Mouse (Mus musculus) monocyte, adult 59 days (primary cell): Measurements from ENCODE around the gene Pcbp4. TPM values are rescaled to one million over a fixed set of nuclear protein-coding genes. Genes with fewer than 3 reads are reported as not detected.

Experiments used
- total RNA-seq, 2 experiments: library from RNA; stranded (reverse); gene quantifications; one replicate each; pipeline ENCODE4 v1.2.4; 2023

Gene Pcbp4
- 1 to 10 TPM; 1.3 to 2.0 TPM for total RNA-seq

DNA sequence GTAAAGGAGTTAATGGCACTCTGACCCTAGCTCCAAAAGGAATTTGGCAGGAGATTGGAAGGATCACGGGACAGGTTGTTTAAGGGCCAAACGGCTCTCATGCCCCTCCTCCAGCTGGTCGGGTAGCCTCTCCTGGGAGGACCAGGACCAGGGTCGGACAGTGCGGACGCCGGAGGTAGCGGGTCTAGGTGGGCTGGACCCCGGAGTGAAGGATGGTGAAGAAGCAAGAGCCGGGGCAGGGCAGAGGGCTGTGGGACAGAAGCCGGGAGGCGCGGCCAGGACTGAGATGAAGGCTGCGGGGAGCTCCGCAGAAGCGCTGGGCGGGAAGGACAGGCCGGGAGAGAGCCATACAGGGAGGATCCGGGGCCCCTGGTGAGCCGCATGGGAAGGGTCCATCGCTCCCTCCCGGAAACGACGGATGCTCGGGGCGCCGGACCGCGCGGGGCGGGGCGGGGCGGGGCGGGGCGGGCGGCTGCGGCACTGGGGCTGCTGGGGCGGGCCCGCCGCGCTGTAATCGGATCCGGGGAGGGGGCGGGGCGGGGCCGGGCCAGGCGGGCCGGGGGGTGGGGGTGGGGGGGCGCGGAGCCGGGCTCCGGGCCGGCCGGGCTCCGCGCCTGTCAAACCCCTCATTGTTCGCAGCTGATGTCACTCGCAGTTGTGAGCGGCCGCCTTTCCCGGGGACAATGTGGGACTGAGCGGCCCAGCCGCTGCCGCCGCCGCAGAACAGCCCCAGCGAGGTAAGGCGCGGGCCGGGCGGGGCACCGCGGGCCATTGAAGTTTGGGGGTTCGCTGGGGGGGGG, at the start of gene Pcbp4:
TSS of gene Pcbp4 (plus strand) at position 21 of the 800 bp plus-strand sequence.

DNA sequence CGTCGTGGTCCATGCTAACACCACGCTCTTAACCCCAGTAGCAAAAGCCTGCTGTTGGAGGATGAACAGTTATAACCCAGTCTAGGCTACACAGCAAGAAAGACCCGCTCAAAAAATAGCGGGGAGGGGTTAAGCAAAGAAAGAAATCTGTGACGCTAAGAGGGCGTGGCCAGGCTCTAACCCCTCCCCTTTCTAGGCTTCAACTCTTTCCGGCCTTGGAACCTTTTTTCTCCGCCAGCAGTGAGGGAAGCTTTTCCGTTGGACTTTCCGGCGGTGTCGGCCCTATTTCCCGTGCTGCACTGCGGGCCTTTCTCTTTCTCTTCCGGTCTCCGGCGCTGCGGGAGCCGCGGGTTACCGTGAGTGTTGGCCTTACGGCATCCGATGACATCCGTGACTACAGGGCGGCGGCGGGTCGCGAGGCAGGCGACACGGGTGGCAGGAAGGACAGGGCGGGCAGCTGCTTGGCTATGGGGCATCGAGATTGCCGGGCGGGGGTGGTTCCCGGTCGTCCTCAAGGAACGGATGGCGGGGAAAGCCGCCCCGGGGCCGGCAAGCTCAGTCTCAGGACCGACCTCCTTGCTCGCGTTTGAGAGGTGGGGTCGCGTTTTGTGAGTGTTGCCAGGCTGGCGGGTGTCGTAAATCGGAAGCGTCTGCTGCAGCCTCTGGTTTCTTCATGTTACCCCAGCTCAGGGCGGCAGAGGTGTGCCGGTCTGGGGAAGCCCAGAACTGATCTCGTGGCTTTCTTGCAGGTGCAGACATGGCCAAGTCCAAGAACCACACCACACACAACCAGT, 23.7 kb upstream of the Pcbp4 start, which contains the start of gene Rpl29:
TSS of gene Rpl29 (plus strand) at position 234 of the 794 bp plus-strand sequence.

GRCm38 (mm10) chr9:106447348-106447747, 5.7 kb upstream of the Pcbp4 start, which contains the start of the genes Abhd14b and Abhd14a:
Gene Abhd14b (plus strand): TSS chr9:106447459.
Gene Abhd14a (minus strand): TSS chr9:106447678.

GRCm38 (mm10) chr9:106465571-106466200, 12.6 kb downstream of the Pcbp4 start, which contains the start of gene Gpr62:
Gene Gpr62 (minus strand): TSS chr9:106465938.

DNA sequence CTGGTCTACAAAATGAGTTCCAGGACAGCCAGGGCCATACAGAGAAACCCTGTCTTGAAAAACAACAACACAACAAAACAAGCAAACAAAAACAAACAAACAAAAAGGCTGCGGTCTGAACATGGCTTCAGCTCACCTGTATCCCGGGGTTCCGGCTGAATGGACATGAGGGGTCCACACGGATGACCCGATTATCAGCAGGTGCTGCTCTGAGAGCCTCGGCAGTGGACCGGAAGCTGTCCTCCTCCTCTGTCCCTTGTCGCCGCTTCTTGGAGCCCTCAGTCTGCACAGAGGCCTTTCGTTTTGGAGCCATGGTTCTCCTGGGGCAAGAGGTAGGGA, 22.5 kb downstream of the Pcbp4 start, which contains the start of gene Rrp9:
TSS of gene Rrp9 (plus strand) at position 301 of the 339 bp plus-strand sequence.

DNA sequence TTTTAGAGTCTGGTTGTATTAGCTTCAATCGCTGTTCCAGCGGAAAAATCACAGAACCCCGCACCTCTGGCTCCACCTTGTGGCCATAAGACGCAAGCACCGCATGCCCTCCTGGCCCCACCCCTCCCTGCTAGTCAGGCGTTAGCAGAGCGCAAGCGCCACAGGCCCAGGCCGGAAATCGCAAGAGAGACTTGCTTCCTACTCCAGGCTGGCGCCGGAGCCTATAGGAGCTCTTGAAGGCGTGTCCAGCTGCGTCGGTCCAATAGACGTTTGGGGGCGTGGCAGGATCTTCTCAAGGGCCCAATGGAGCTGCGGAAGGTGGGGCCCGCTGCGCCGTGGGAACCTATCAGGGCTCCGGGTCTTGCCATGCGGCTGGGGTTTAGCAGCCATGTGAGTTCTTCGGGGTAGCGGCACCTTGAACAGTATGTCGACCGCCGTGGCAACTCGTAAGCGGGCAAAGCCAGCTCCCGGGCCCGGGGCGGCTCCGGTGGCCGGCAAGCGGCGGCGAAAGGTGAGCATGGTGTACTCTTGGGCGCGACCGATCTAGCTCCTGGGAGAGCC, 23.9 kb downstream of the Pcbp4 start, which contains the start of gene Parp3:
TSS of gene Parp3 (minus strand) at position 26 of the 561 bp plus-strand sequence.

GRCm38 (mm10) chr9:106499667-106500066, 46.6 kb downstream of the Pcbp4 start, which contains the start of gene Iqcf1:
Gene Iqcf1 (plus strand): TSS chr9:106499967.

Other genes starting within 250 kb of the Pcbp4 start
- gene Tlr9, start 230.7 kb upstream of the Pcbp4 start, total RNA-seq: 10 to 100 TPM; 86.4 to 96.0 TPM
- 10 to 100 TPM; 67.2 to 76.3 TPM for gene Alas1, start 204.6 kb upstream of the Pcbp4 start, total RNA-seq
- 1 to 10 TPM; 2.6 to 2.8 TPM for gene Poc1a, start 172.2 kb upstream of the Pcbp4 start, total RNA-seq
- 10 to 100 TPM; 38.7 to 44.6 TPM for gene Dusp7, start 84.7 kb upstream of the Pcbp4 start, total RNA-seq
- gene Rpl29, start 23.8 kb upstream of the Pcbp4 start, total RNA-seq: 100 to 1,000 TPM; 647 to 744 TPM
- gene Acy1, start 15.0 kb upstream of the Pcbp4 start, total RNA-seq: 1 to 10 TPM; 1.6 to 1.7 TPM
- 1 to 10 TPM; 2.5 to 6.6 TPM for gene Abhd14b, start 5.8 kb upstream of the Pcbp4 start, total RNA-seq
- gene Abhd14a, start 5.6 kb upstream of the Pcbp4 start, total RNA-seq: 1 to 10 TPM in 1 of 2 experiments, under 1 TPM in 1; 0.66 to 3.3 TPM
- gene Gpr62, start 12.6 kb downstream of the Pcbp4 start, total RNA-seq: under 1 TPM; 0.27 to 0.31 TPM
- gene Rrp9, start 22.7 kb downstream of the Pcbp4 start, total RNA-seq: 10 to 100 TPM; 18.4 to 19.8 TPM
- gene Parp3, start 23.7 kb downstream of the Pcbp4 start, total RNA-seq: 10 to 100 TPM; 28.7 to 34.4 TPM
- not detected for gene Iqcf1, start 46.7 kb downstream of the Pcbp4 start, total RNA-seq
- gene Iqcf5, start 61.3 kb downstream of the Pcbp4 start, total RNA-seq: not detected
- not detected for gene Iqcf3, start 108.3 kb downstream of the Pcbp4 start, total RNA-seq
- gene Iqcf4, start 117.7 kb downstream of the Pcbp4 start, total RNA-seq: not detected
- not detected for gene Iqcf6, start 173.3 kb downstream of the Pcbp4 start, total RNA-seq
- not detected for gene Grm2, start 202.8 kb downstream of the Pcbp4 start, total RNA-seq
- gene Tex264, start 232.6 kb downstream of the Pcbp4 start, total RNA-seq: 10 to 100 TPM; 33.1 to 36.4 TPM